Mouse (Mus musculus) small intestine, adult 2 months (tissue): ENCODE measurements at regions not wholly inside any gene's neighbourhood (a gene's known extent, or its start where the extent isn't known, plus 50 kb on each side); places are given as distances from the start of the nearest gene placed in this dataset.

ENCODE experiments used
- CTCF ChIP-seq: fragments of 200-500 bp; IDR thresholded peaks from 2 replicates; pipeline ENCODE4 v1.5.1; 2012; ENCODE audit warnings: low read depth, mild to moderate bottlenecking, control low read depth, inconsistent platforms, low read length, moderate library complexity, mixed read lengths; ENCODE audit not compliant: insufficient replicate concordance, insufficient read length; ENCODE audit errors: extremely low read depth
- POLR2A ChIP-seq: fragments of 200-500 bp; IDR thresholded peaks from 2 replicates; pipeline ENCODE4 v1.6.1; 2012; ENCODE audit warnings: low read depth, mild to moderate bottlenecking, control low read depth, inconsistent platforms, low read length, moderate library complexity

GRCm38 (mm10) chr10:46135120-46135748 is 557.6 kb downstream of the Hace1 start:
- TF ChIP-seq POLR2A (no peak), CTCF (no peak)
